Mouse (Mus musculus): ENCODE data around the gene Sag.

DNA sequence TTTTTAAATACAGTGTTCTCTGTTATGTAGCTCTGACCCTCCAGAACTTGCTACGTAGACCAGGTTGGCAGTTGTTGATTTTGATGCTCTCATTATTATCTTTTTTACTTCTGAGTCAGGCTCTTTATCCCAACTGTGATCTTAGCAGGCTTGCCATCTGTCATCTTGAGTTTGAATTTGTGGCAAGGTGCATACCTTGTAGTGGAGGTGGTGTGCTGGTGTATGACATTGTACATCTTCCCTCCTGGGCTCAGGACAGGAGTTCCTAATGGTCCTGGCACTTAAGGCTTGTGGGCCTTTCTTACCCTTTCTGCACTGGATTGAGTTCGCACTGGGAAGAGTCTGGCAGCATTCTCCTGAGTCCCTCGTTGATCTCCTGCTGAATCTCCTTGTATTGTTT lies 60.1 kb downstream of the Sag start:
- TF ChIP-seq CTCF (IDR thresholded peaks at IDR 0.05; ENCODE audit: insufficient read depth, low read depth, low read length) (no peak), POLR2A (IDR thresholded peaks at IDR 0.05; ENCODE audit: insufficient read depth, low read depth, low read length) (no peak)

All from olfactory bulb, adult 2 months (tissue).